Mouse (Mus musculus) liver, postnatal 0 days (tissue): ENCODE data around the gene Habp2. TPM values are rescaled to one million over a fixed set of nuclear protein-coding genes. Genes with fewer than 3 reads are reported as not detected.

ENCODE experiments used
- ATAC-seq: fragments of 200-750 bp; cut with Nextera tagmentation; 2 replicates; pipeline ENCODE4 v1.8.0; 2017; ENCODE audit warnings: mild to moderate bottlenecking, moderate library complexity
- DNase-seq: peaks from one replicate; pipeline ENCODE4 v3.0.0-alpha.2; 2016
- H3K27ac ChIP-seq: fragments of 300-500 bp; sonication (generic); 2 replicates; pipeline ENCODE4 v1.5.1; 2014; ENCODE audit warnings: antibody characterized with exemption, moderate library complexity, mild to moderate bottlenecking, low read depth
- H3K27me3 ChIP-seq: fragments of 300-500 bp; sonication (generic); 2 replicates; pipeline ENCODE4 v1.6.1; 2014; ENCODE audit warnings: low read length, control low read depth, mixed read lengths; ENCODE audit not compliant: insufficient read depth
- H3K36me3 ChIP-seq: fragments of 300-500 bp; sonication (generic); replicated peaks from 2 replicates; pipeline ENCODE4 v1.6.1; 2014; ENCODE audit warnings: mild to moderate bottlenecking, control low read depth, low read length, moderate library complexity, mixed read lengths; ENCODE audit not compliant: insufficient read depth
- H3K4me1 ChIP-seq: fragments of 300-500 bp; sonication (generic); 2 replicates; pipeline ENCODE4 v1.6.1; 2014; ENCODE audit warnings: antibody characterized with exemption, mild to moderate bottlenecking, control low read depth; ENCODE audit not compliant: insufficient read depth
- H3K4me2 ChIP-seq: fragments of 300-500 bp; sonication (generic); 2 replicates; pipeline ENCODE4 v1.6.1; 2014; ENCODE audit warnings: low read depth, mild to moderate bottlenecking, low read length, moderate library complexity, mixed read lengths
- H3K4me3 ChIP-seq: fragments of 300-500 bp; sonication (generic); 2 replicates; pipeline ENCODE4 v1.5.1; 2014; ENCODE audit warnings: low read depth, low read length
- H3K9ac ChIP-seq: fragments of 300-500 bp; sonication (generic); replicated peaks from 2 replicates; pipeline ENCODE4 v1.6.1; 2014; ENCODE audit warnings: mild to moderate bottlenecking, moderate library complexity
- H3K9me3 ChIP-seq: fragments of 300-500 bp; sonication (generic); 2 replicates; pipeline ENCODE4 v1.6.1; 2016; ENCODE audit warnings: mild to moderate bottlenecking, control low read depth, low read length, mixed read lengths
- CTCF ChIP-seq: sonication (generic); IDR thresholded peaks from 2 replicates; pipeline ENCODE4 v1.5.1; 2016; ENCODE audit warnings: antibody characterized with exemption, low read depth
- EP300 ChIP-seq: IDR thresholded peaks from 2 replicates; pipeline ENCODE4 v1.6.1; 2016; ENCODE audit warnings: antibody characterized with exemption, low read depth, mild to moderate bottlenecking
- WGBS: fragments of 180-500 bp; shearing (Covaris S2); extraction: QIAGEN DNeasy Blood & Tissue Kit; methylation state at CpG from one replicate; pipeline ENCODE4 v1.1.7; 2014; ENCODE audit not compliant: insufficient replicate concordance; 5-methylcytosine and 5-hydroxymethylcytosine counted together
- polyA plus RNA-seq: library from polyadenylated mRNA; unstranded; fragments of >200 nt; fragmentation: Nextera tagmentation; extraction: Ambion mirVana; gene quantifications from 2 replicates; pipeline ENCODE4 v1.2.1, GENCODE M21; 2015

Gene Habp2
- polyA plus RNA-seq, 1 experiment from 2014 or later = 48.4 TPM

DNA sequence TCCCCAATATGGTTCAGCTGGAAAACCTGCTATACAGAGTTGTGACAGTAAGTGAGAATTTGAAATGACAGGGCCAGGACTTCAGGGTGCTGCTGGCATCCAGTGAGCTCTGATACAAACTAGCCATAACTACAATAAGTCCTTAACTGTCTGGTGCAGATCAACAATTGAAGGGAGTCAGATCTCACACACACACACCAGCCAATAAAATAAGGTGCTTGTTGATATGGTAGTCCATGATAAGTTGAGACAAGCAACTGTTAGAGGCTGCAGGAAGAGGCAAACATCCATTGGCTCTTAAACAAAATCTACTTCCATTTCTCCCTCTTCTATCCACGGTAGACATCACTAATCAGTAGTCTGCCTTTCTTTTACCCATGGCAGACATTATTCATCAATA, 30.7 kb upstream of the Habp2 start:
- ATAC-seq (no peak), DNase-seq (no peak)
- Histone ChIP-seq H3K27me3 (no peaks in the 10 kb centered on the region), H3K9me3 (no peaks in the 10 kb centered on the region), H3K9ac (no peak overlapping the region), H3K4me2 (no peak overlapping the region), H3K4me1 (no peaks in the 10 kb centered on the region; the same call in 1 of the 2 replicates), H3K4me3 (no peak overlapping the region), H3K36me3 (no peaks in the 10 kb centered on the region), H3K27ac (no peak overlapping the region)
- TF ChIP-seq CTCF (no peak), EP300 (no peak)
- 31% methylated on average over 1 of the region's 1 CpGs for WGBS

DNA sequence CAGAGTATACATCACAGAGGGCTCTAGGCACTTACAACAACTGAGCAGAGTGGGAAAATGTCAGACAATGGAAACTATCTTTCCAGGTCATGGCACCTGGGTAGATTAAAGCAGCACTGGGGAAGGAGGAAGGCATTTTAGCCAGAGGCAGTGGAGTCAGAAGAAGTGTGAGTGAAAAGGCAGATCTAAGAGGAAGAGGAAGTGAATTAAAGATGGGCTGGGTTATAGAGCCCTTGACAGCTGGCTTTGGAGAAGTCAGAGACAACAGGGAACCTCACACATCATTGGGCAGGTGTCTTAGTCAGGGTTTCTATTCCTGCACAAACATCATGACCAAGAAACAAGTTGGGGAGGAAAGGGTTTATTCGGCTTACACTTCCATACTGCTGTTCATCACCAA, 30.2 kb upstream of the Habp2 start:
- WGBS = no CpG with 5 or more reads among the region's 1 CpGs
- Histone ChIP-seq H3K36me3 (no peaks in the 10 kb centered on the region), H3K4me2 (no peak overlapping the region), H3K4me3 (no peak overlapping the region), H3K9me3 (no peaks in the 10 kb centered on the region), H3K9ac (no peak overlapping the region), H3K27ac (no peak overlapping the region), H3K27me3 (no peaks in the 10 kb centered on the region), H3K4me1 (no peaks in the 10 kb centered on the region; the same call in 1 of the 2 replicates)
- DNase-seq = no peak
- no peak for ATAC-seq
- TF ChIP-seq CTCF (no peak), EP300 (no peak)

GRCm38 (mm10) chr19:56263696-56264095, 23.2 kb upstream of the Habp2 start:
- no peak for TF ChIP-seq EP300
- TF ChIP-seq CTCF = peak; percentile 24; the same call in 1 of the 2 replicates
- Histone ChIP-seq H3K4me1 (peaks cover 3% of the 10 kb centered on the region; the same call in 1 of the 2 replicates), H3K36me3 (no peaks in the 10 kb centered on the region), H3K4me2 (no peak overlapping the region), H3K4me3 (no peak overlapping the region), H3K27ac (no peak overlapping the region), H3K9me3 (no peaks in the 10 kb centered on the region), H3K27me3 (no peaks in the 10 kb centered on the region), H3K9ac (no peak overlapping the region)
- DNase-seq (no peak), ATAC-seq (no peak)
- WGBS = 66% methylated on average over 14 of the region's 14 CpGs

DNA sequence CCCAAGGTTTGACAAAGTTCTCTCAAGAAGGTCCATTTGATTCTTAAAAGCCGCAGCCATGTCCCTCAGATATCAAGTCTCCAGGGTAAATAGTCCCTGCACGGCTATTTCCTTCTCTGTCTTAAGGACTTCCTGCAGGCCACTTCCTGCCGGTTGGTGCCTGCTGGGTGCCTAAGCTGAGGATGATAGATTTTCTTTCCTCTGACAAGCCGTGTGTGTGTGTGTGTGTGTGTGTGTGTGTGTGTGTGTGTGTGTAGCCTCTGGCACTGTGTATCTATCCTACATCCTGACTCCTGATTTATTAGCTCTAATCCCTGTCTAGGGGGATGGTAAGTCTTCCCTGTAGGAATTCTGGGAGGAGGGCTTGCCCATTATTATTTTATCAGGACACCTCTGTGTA, 22.8 kb upstream of the Habp2 start:
- H3K4me3 ChIP-seq = no peak overlapping the region
- ATAC-seq (peak; percentile 48), DNase-seq (no peak)
- H3K4me1 ChIP-seq = peaks cover 3% of the 10 kb centered on the region; the same call in 1 of the 2 replicates
- H3K4me2 ChIP-seq = no peak overlapping the region
- 30% methylated on average over 4 of the region's 4 CpGs for WGBS
- H3K9ac ChIP-seq = no peak overlapping the region
- TF ChIP-seq CTCF (no peak), EP300 (no peak)
- H3K9me3 ChIP-seq = no peaks in the 10 kb centered on the region
- H3K36me3 ChIP-seq = no peaks in the 10 kb centered on the region
- H3K27me3 ChIP-seq = no peaks in the 10 kb centered on the region
- H3K27ac ChIP-seq = no peak overlapping the region

- H3K4me3 ChIP-seq = no peak overlapping the region
- H3K27ac ChIP-seq = peak overlapping the region; percentile 12; the same call in 1 of the 2 replicates
- DNase-seq = peak; percentile 33
- no peaks in the 10 kb centered on the region for H3K36me3 ChIP-seq
- no peak overlapping the region for H3K9ac ChIP-seq
- no peak for TF ChIP-seq CTCF
- no peak for TF ChIP-seq EP300
- no peaks in the 10 kb centered on the region for H3K9me3 ChIP-seq
- no peak overlapping the region for H3K4me2 ChIP-seq
- 30% methylated on average over 5 of the region's 5 CpGs for WGBS
- H3K4me1 ChIP-seq = peaks cover 3% of the 10 kb centered on the region; the same call in 1 of the 2 replicates
- ATAC-seq = peak; percentile 43
- no peaks in the 10 kb centered on the region for H3K27me3 ChIP-seq
These were observed 21.8 kb upstream of the Habp2 start for GRCm38 (mm10) chr19:56265149-56265548.

- ATAC-seq (peak; percentile 40; the same call in 1 of the 2 replicates), DNase-seq (no peak)
- peaks cover 2% of the 10 kb centered on the region; the same call in 1 of the 2 replicates for H3K4me1 ChIP-seq
- no peak overlapping the region for H3K4me2 ChIP-seq
- H3K27me3 ChIP-seq = no peaks in the 10 kb centered on the region
- no peak overlapping the region for H3K9ac ChIP-seq
- H3K36me3 ChIP-seq = no peaks in the 10 kb centered on the region
- no peak overlapping the region for H3K4me3 ChIP-seq
- 52% methylated on average over 8 of the region's 8 CpGs for WGBS
- 0 out of 2 replicates have a peak overlapping the region, but pooled peaks have one; percentile 4 for H3K27ac ChIP-seq
- no peaks in the 10 kb centered on the region for H3K9me3 ChIP-seq
- no peak for TF ChIP-seq EP300
- no peak for TF ChIP-seq CTCF
These were observed 14.9 kb upstream of the Habp2 start for GRCm38 (mm10) chr19:56272081-56272480.
